Mouse (Mus musculus) midbrain, embryonic 12.5 days (tissue): ENCODE results near the gene Thoc3. TPM values are rescaled to one million over a fixed set of nuclear protein-coding genes. Genes with fewer than 3 reads are reported as not detected.
"Not testable (repeated sequence)": the region's sequence is repeated elsewhere in the genome, so short reads cannot be mapped to it uniquely, and the experiment has no call there.

Experiments used
- ATAC-seq: fragments of 200-750 bp; cut with Nextera tagmentation; 2 replicates; pipeline ENCODE4 v1.8.0; 2017; ENCODE audit warnings: low read depth, moderate TSS enrichment, moderate library complexity; ENCODE audit not compliant: low FRiP score
- H3K27ac ChIP-seq: fragments of 300-500 bp; sonication (generic); replicated peaks from 2 replicates; pipeline ENCODE4 v1.5.1; 2016; ENCODE audit warnings: mild to moderate bottlenecking
- H3K27me3 ChIP-seq: fragments of 300-500 bp; sonication (generic); 2 replicates; pipeline ENCODE4 v1.6.1; 2016; ENCODE audit warnings: mild to moderate bottlenecking
- H3K36me3 ChIP-seq: fragments of 300-500 bp; sonication (generic); 2 replicates; pipeline ENCODE4 v1.6.1; 2016
- H3K4me1 ChIP-seq: fragments of 300-500 bp; sonication (generic); 2 replicates; pipeline ENCODE4 v1.6.1; 2016
- H3K4me2 ChIP-seq: fragments of 300-500 bp; sonication (generic); replicated peaks from 2 replicates; pipeline ENCODE4 v1.6.1; 2016; ENCODE audit warnings: mild to moderate bottlenecking, moderate library complexity
- H3K4me3 ChIP-seq: fragments of 300-500 bp; sonication (generic); 2 replicates; pipeline ENCODE4 v1.5.1; 2016; ENCODE audit warnings: mild to moderate bottlenecking
- H3K9ac ChIP-seq: fragments of 300-500 bp; sonication (generic); replicated peaks from 2 replicates; pipeline ENCODE4 v1.6.1; 2016; ENCODE audit warnings: mild to moderate bottlenecking, moderate library complexity
- H3K9me3 ChIP-seq: fragments of 300-500 bp; sonication (generic); 2 replicates; pipeline ENCODE4 v1.6.1; 2016; ENCODE audit warnings: mild to moderate bottlenecking
- WGBS: fragments of 180-500 bp; shearing (Covaris S2); methylation state at CpG from one replicate; pipeline ENCODE4 v1.1.7; 2016; 5-methylcytosine and 5-hydroxymethylcytosine counted together
- polyA plus RNA-seq: library from polyadenylated mRNA; unstranded; fragments of >200 nt; fragmentation: Nextera tagmentation; extraction: Ambion mirVana; gene quantifications from 2 replicates; pipeline ENCODE4 v1.2.1, GENCODE M21; 2016

Thoc3 gene
- 128 and 147 TPM in 2 replicates for polyA plus RNA-seq

DNA sequence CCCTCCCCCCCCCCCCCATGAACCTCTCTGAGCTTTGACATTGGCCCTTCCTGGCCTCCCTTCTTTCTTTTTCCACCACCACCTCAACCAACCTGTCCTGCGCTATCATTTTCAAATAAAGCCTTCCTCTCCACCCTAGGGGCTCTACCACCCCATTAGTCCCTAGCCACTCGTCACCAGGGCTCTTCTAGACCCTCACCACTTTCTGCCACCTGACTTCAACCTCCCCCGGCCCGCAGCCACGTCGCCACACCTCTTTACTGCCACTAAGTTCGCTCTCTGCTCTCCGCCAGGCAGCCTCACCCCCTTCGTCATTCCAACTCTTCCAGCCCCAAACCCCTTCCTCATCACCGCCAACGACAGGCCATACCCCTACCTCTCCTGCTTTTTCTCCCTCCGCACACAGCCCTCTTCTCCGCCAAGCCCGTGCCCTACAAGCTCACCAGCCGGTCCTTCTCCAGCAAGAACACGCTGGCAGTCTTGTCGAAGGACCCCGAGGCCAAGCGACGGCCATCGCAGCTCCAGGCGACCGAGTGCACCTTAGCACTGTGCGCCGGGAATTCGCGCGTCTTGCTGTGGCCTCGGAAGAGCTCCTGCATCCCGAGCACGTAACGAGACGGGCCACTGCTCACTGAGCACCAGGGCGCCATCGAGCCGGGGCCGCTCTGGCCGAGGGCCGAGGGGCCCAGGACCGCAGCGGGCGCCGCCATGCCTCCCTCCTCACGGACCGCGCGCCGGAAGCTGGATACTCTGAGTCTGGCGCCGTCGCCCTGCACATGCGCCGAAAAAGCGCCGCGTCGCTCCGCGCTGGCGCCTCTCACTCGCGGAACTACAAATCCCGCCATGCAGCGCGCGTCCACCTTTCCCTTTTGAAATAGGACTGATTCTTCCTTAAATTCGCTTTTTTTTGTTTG lies at the start of gene Thoc3:
TSS of gene Thoc3 (minus strand) at position 752 of the 914 bp plus-strand sequence.
- WGBS: under 1% methylated on average over 67 of the region's 67 CpGs
- no peak within 1 kb of the TSS; the same call in 1 of the 2 replicates for H3K27ac ChIP-seq
- peak; percentile 97 for ATAC-seq

DNA sequence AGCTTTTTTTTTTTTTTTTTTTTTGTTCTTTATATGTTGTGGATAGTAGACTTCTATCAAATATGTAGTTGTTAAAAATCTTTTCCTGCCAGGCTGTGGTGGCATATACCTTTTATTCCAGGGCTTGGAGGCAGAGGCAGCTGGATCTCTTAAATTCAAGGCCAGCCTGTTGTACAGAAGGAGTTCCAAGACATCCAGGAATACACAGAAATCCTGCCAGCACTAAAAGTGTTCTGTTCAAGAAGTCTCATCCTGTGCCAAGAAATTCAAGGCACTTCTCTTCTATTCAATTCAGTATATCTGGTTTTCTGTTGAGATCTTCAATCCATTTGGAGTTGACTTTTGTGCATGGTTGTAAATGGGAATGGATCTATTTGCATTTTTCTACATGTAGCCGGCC lies 37.3 kb upstream of the Thoc3 start:
- H3K4me2 ChIP-seq: no peak overlapping the region
- H3K9ac ChIP-seq: no peak overlapping the region
- 86% methylated on average over 1 of the region's 1 CpGs for WGBS
- H3K9me3 ChIP-seq: no peaks in the 10 kb centered on the region
- no peak for ATAC-seq
- H3K4me3 ChIP-seq: no peak overlapping the region
- no peak overlapping the region for H3K27ac ChIP-seq
- no peaks in the 10 kb centered on the region for H3K36me3 ChIP-seq
- H3K27me3 ChIP-seq: peaks cover 11% of the 10 kb centered on the region; the same call in 1 of the 2 replicates
- peaks cover 23% of the 10 kb centered on the region for H3K4me1 ChIP-seq

More for the DNA sequence above, at the start of gene Thoc3:
- Histone ChIP-seq H3K9me3 (0 out of 2 replicates have a peak, but pooled peaks cover 10% of the 10 kb centered on the region), H3K4me2 (peak within 1 kb of the TSS; percentile 90), H3K9ac (peak within 1 kb of the TSS; percentile 87), H3K27me3 (no peaks in the 10 kb centered on the region), H3K4me3 (peak within 1 kb of the TSS; percentile 92), H3K4me1 (peaks cover 10% of the 10 kb centered on the region), H3K36me3 (peaks cover 42% of the 10 kb centered on the region)

GRCm38 (mm10) chr13:54504611-54505260 lies 36.1 kb upstream of the Thoc3 start:
- peak overlapping the region; percentile 82; the same call in 1 of the 2 replicates for H3K27ac ChIP-seq
- WGBS: 53% methylated on average over 7 of the region's 7 CpGs
- H3K27me3 ChIP-seq: peaks cover 11% of the 10 kb centered on the region; the same call in 1 of the 2 replicates
- peaks cover 23% of the 10 kb centered on the region for H3K4me1 ChIP-seq
- peak overlapping the region; percentile 90 for H3K4me2 ChIP-seq
- no peaks in the 10 kb centered on the region for H3K9me3 ChIP-seq
- ATAC-seq: no peak
- H3K36me3 ChIP-seq: no peaks in the 10 kb centered on the region
- peak overlapping the region; percentile 75 for H3K4me3 ChIP-seq
- peak overlapping the region; percentile 88 for H3K9ac ChIP-seq

- Histone ChIP-seq H3K27ac (peak within 1 kb of the TSS; percentile 82), H3K4me3 (peak within 1 kb of the TSS; percentile 75), H3K36me3 (no peaks in the 10 kb centered on the region), H3K27me3 (peaks cover 11% of the 10 kb centered on the region; the same call in 1 of the 2 replicates), H3K4me1 (peaks cover 23% of the 10 kb centered on the region), H3K9ac (peak within 1 kb of the TSS; percentile 88), H3K9me3 (no peaks in the 10 kb centered on the region), H3K4me2 (peak within 1 kb of the TSS; percentile 90)
- peak; percentile 92 for ATAC-seq
- WGBS: under 1% methylated on average over 104 of the region's 105 CpGs
These were observed 35.2 kb upstream of the Thoc3 start, which contains the start of gene Simc1 for GRCm38 (mm10) chr13:54503604-54504521. Simc1 (plus strand) TSS chr13:54503779.

DNA sequence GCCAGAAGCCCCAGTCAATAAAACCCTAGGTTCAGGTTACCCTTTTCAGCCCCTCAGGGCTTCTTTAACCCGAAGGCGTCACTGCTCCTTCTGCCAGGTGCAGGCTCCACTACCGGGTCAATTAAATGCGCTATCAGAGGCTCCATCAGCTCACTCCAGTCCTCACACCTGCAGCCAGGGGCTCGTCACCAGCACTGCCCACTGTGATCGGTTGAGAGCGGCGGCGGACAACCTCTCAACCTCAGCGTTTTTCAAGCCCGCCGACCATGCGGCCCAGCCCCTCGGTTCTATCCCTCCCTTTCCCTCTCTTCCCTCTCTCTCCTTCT lies 34.6 kb upstream of the Thoc3 start:
- Histone ChIP-seq H3K9me3 (no peaks in the 10 kb centered on the region), H3K27me3 (peaks cover 11% of the 10 kb centered on the region; the same call in 1 of the 2 replicates), H3K4me3 (peak overlapping the region; percentile 75), H3K4me1 (peaks cover 23% of the 10 kb centered on the region), H3K36me3 (no peaks in the 10 kb centered on the region), H3K4me2 (peak overlapping the region; percentile 90), H3K9ac (peak overlapping the region; percentile 88), H3K27ac (peak overlapping the region; percentile 82; the same call in 1 of the 2 replicates)
- no peak; the same call in 1 of the 2 replicates for ATAC-seq
- WGBS: under 1% methylated on average over 14 of the region's 14 CpGs

- 66% methylated on average over 3 of the region's 3 CpGs for WGBS
- H3K9me3 ChIP-seq: no peaks in the 10 kb centered on the region
- H3K4me2 ChIP-seq: no peak overlapping the region
- H3K4me1 ChIP-seq: peaks cover 23% of the 10 kb centered on the region
- H3K9ac ChIP-seq: no peak overlapping the region
- peaks cover 11% of the 10 kb centered on the region; the same call in 1 of the 2 replicates for H3K27me3 ChIP-seq
- H3K36me3 ChIP-seq: no peaks in the 10 kb centered on the region
- no peak overlapping the region for H3K27ac ChIP-seq
- ATAC-seq: no peak
- H3K4me3 ChIP-seq: no peak overlapping the region
These were observed 33.5 kb upstream of the Thoc3 start for GRCm38 (mm10) chr13:54501957-54502690.

DNA sequence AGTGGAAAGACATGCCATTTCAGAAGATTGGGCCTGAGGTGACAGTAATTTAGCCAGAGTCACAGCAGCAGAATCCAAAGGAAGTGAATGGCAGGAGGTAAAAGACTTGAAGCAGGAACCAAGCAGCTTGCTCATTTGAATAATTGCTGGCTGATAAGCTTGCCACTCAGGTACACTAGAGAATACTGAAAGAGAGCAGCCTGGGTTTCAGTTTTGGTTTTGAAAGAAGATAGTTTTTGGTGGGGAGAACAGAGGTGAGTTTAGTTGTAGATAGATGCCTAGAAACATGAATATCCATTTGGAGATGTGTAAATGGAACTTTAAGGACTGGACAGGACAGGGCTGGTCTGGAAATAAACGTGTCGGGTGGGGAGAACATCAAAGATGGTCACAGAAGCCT lies 32.7 kb upstream of the Thoc3 start:
- WGBS: 90% methylated on average over 2 of the region's 2 CpGs
- ATAC-seq: no peak
- no peaks in the 10 kb centered on the region for H3K36me3 ChIP-seq
- H3K9me3 ChIP-seq: no peaks in the 10 kb centered on the region
- peaks cover 11% of the 10 kb centered on the region; the same call in 1 of the 2 replicates for H3K27me3 ChIP-seq
- H3K4me1 ChIP-seq: peaks cover 23% of the 10 kb centered on the region
- no peak overlapping the region for H3K9ac ChIP-seq
- H3K27ac ChIP-seq: no peak overlapping the region
- H3K4me2 ChIP-seq: no peak overlapping the region
- no peak overlapping the region for H3K4me3 ChIP-seq

DNA sequence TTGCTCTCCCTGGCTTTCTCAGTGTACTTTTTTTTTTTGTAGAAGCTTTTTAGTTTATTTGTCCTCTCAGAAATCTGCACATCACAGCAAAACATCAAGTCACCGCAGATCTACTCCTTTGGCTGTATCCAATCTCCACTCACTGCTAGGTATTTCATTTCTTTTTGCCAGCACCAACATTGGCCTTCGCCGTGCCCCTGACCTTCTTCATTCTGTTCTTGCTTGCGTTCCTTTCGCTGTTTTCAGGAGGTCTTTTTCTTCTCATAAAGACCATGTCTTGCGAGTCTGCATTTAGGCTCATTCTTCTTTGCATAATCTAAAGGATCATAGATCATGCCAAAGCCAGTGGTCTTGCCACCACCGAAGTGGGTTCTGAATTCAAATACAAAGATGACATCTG lies 30.9 kb upstream of the Thoc3 start:
- H3K9me3 ChIP-seq, H3K4me3 ChIP-seq, H3K36me3 ChIP-seq, H3K9ac ChIP-seq, H3K4me2 ChIP-seq, H3K27ac ChIP-seq, ATAC-seq: not testable (repeated sequence)
- peaks cover 11% of the 10 kb centered on the region; the same call in 1 of the 2 replicates for H3K27me3 ChIP-seq
- peaks cover 14% of the 10 kb centered on the region for H3K4me1 ChIP-seq
- WGBS: 91% methylated on average over 7 of the region's 7 CpGs

- 84% methylated on average over 6 of the region's 6 CpGs for WGBS
- no peaks in the 10 kb centered on the region for H3K9me3 ChIP-seq
- no peak for ATAC-seq
- H3K27ac ChIP-seq: no peak overlapping the region
- H3K27me3 ChIP-seq: no peaks in the 10 kb centered on the region
- no peak overlapping the region for H3K9ac ChIP-seq
- H3K4me1 ChIP-seq: no peaks in the 10 kb centered on the region
- no peaks in the 10 kb centered on the region for H3K36me3 ChIP-seq
- no peak overlapping the region for H3K4me2 ChIP-seq
- H3K4me3 ChIP-seq: no peak overlapping the region
These were observed 22.7 kb upstream of the Thoc3 start for GRCm38 (mm10) chr13:54491381-54491780.

DNA sequence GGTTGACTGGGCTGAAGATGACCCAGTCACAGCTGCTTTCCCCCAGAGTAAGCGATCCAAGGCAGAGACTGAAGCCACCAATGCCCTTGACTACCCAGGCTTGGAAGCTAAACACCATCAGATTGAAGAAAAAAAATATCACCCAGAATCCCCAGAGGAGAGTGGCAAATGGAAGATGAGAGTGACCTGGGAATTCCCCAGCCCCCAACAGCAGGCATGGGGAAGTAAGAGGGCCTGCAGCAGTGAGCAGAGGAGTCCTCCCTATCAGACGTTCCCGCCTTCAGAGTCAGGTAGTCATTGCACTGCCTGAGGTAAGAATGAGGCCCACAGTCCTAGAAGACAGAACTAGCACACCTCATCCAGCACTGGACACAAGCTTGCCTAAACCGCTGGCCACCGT lies 21.8 kb upstream of the Thoc3 start:
- no peaks in the 10 kb centered on the region for H3K9me3 ChIP-seq
- H3K27me3 ChIP-seq: no peaks in the 10 kb centered on the region
- H3K4me2 ChIP-seq: no peak overlapping the region
- no peak for ATAC-seq
- H3K4me3 ChIP-seq: no peak overlapping the region
- H3K36me3 ChIP-seq: no peaks in the 10 kb centered on the region
- no peak overlapping the region for H3K27ac ChIP-seq
- H3K9ac ChIP-seq: no peak overlapping the region
- H3K4me1 ChIP-seq: no peaks in the 10 kb centered on the region
- 79% methylated on average over 5 of the region's 5 CpGs for WGBS

GRCm38 (mm10) chr13:54481498-54481897 lies 12.8 kb upstream of the Thoc3 start:
- no peak overlapping the region for H3K9ac ChIP-seq
- no peak overlapping the region for H3K4me3 ChIP-seq
- H3K9me3 ChIP-seq: no peaks in the 10 kb centered on the region
- WGBS: 86% methylated on average over 14 of the region's 14 CpGs
- ATAC-seq: no peak
- no peak overlapping the region for H3K4me2 ChIP-seq
- 0 out of 2 replicates have a peak, but pooled peaks cover 6% of the 10 kb centered on the region for H3K27me3 ChIP-seq
- no peak overlapping the region for H3K27ac ChIP-seq
- H3K36me3 ChIP-seq: no peaks in the 10 kb centered on the region
- H3K4me1 ChIP-seq: no peaks in the 10 kb centered on the region
